Comparison of ENCODE assay signal across 12 mouse cellular contexts in genomic region chr1:116283968-116284367, GRCm38 (mm10).
"Had no signal": no experiment of that assay in that cellular context is flagged by ENCODE, and none has a peak within 500 bp of the region (broad histone marks: within the 10 kb centered on the region; RNA-seq: fewer than 3 reads in every experiment).

No protein-coding gene starts in this region.

- H3K27ac ChIP-seq: layer of hippocampus, adult 2 months; limb, embryonic 13.5 days; liver, embryonic 14.5 days; midbrain, embryonic 13.5 days; neural tube, embryonic 12.5 days; stomach, postnatal 0 days had no signal

- H3K9me3 ChIP-seq: limb, embryonic 13.5 days; midbrain, embryonic 13.5 days; neural tube, embryonic 12.5 days had no signal

- DNase-seq: kidney, adult 9 months; lung, adult 18-20 months; right cerebral cortex, adult 18-20 months; right cerebral cortex, postnatal 25 days; thymus, postnatal 4 days had no signal

- H3K4me1 ChIP-seq: limb, embryonic 13.5 days; midbrain, embryonic 13.5 days; neural tube, embryonic 12.5 days had no signal

- H3K9ac ChIP-seq: limb, embryonic 13.5 days; liver, embryonic 14.5 days; midbrain, embryonic 13.5 days; neural tube, embryonic 12.5 days had no signal

- H3K4me2 ChIP-seq: limb, embryonic 13.5 days; midbrain, embryonic 13.5 days; neural tube, embryonic 12.5 days had no signal

- H3K4me3 ChIP-seq: layer of hippocampus, adult 2 months; limb, embryonic 13.5 days; midbrain, embryonic 13.5 days; neural tube, embryonic 12.5 days had no signal

- ATAC-seq: intestine, postnatal 0 days; midbrain, embryonic 13.5 days had no signal

- H3K27me3 ChIP-seq: limb, embryonic 13.5 days; midbrain, embryonic 13.5 days; neural tube, embryonic 12.5 days had no signal

- H3K36me3 ChIP-seq: limb, embryonic 13.5 days; midbrain, embryonic 13.5 days; neural tube, embryonic 12.5 days had no signal
